Mouse (Mus musculus) ES-E14 (cell line): ENCODE measurements around the gene Asgr1. TPM values are rescaled to one million over a fixed set of nuclear protein-coding genes. Genes with fewer than 3 reads are reported as not detected.

ENCODE experiments used
- DNase-seq: peaks from one replicate; pipeline ENCODE4 v3.0.0-alpha.2; 2013; ENCODE audit warnings: low read depth, low spot score
- H3K27ac ChIP-seq: 2 replicates; pipeline ENCODE4 v1.5.1; 2012; ENCODE audit warnings: low read depth, mild to moderate bottlenecking, low read length, moderate library complexity, mixed read lengths; ENCODE audit not compliant: poor library complexity, insufficient read depth, severe bottlenecking
- H3K36me3 ChIP-seq: 2 replicates; pipeline ENCODE4 v1.6.1; 2012; ENCODE audit warnings: mild to moderate bottlenecking, low read length, moderate library complexity, mixed read lengths; ENCODE audit not compliant: control insufficient read depth, poor library complexity, insufficient read depth, severe bottlenecking
- H3K4me1 ChIP-seq, 2 experiments: fragments of 150-350 bp in 1 of 2; sonication (generic) in 1 of 2; 2 replicates each; pipeline ENCODE4 v1.6.1; 2012; ENCODE audit warnings: low read length in 2 of 2, mild to moderate bottlenecking in 1 of 2, mixed read lengths in 1 of 2; ENCODE audit not compliant: control insufficient read depth in 2 of 2, insufficient read depth in 2 of 2, poor library complexity in 1 of 2
- H3K4me3 ChIP-seq, 2 experiments: fragments of 150-350 bp in 1 of 2; sonication (generic) in 1 of 2; 2 replicates each; pipeline ENCODE4 v1.5.1; 2012; ENCODE audit warnings: low read length in 2 of 2, low read depth in 1 of 2, mild to moderate bottlenecking in 1 of 2, mixed read lengths in 1 of 2; ENCODE audit not compliant: insufficient read depth in 1 of 2, poor library complexity in 1 of 2, severe bottlenecking in 1 of 2
- H3K9ac ChIP-seq: 2 replicates; pipeline ENCODE4 v1.6.1; 2012; ENCODE audit warnings: low read depth, mild to moderate bottlenecking, low read length, mixed read lengths; ENCODE audit not compliant: poor library complexity, insufficient read depth, severe bottlenecking
- H3K9me3 ChIP-seq: fragments of 150-350 bp; sonication (generic); 2 replicates; pipeline ENCODE4 v1.6.1; 2012; ENCODE audit warnings: low read depth, mild to moderate bottlenecking, low read length; ENCODE audit not compliant: control insufficient read depth, insufficient read depth
- CHD2 ChIP-seq: IDR thresholded peaks from 2 replicates; pipeline ENCODE4 v1.6.1; 2014; ENCODE audit warnings: mild to moderate bottlenecking, low read depth, low read length, inconsistent platforms
- HCFC1 ChIP-seq: IDR thresholded peaks from 2 replicates; pipeline ENCODE4 v1.6.1; 2012; ENCODE audit warnings: low read length, inconsistent platforms, borderline replicate concordance; ENCODE audit not compliant: insufficient read depth
- MAFK ChIP-seq: IDR thresholded peaks from 2 replicates; pipeline ENCODE4 v1.6.1; 2014; ENCODE audit warnings: mild to moderate bottlenecking, low read depth, low read length, inconsistent platforms; ENCODE audit not compliant: insufficient read depth
- ZC3H11A ChIP-seq: IDR thresholded peaks from 2 replicates; pipeline ENCODE4 v1.6.1; 2012; ENCODE audit warnings: low read depth, mild to moderate bottlenecking, inconsistent platforms, low read length, borderline replicate concordance
- ZNF384 ChIP-seq: IDR thresholded peaks from 2 replicates; pipeline ENCODE4 v1.6.1; 2012; ENCODE audit warnings: low read depth, low read length, inconsistent platforms
- in situ Hi-C, 2 experiments: fragments of 600-800 bp; cut with MboI; formaldehyde crosslinking; loops; one replicate each; pipeline ENCODE4 v1.15.1; 2025; ENCODE audit warnings: low sequenced_read_pairs in 2 of 2, inconsistent platforms in 1 of 2; ENCODE audit not compliant: unreplicated experiment in 2 of 2
- total RNA-seq: library from RNA; depleted of rRNA; stranded (reverse); fragments of 300-350 nt; gene quantifications from 2 replicates; pipeline ENCODE4 v1.2.3, GENCODE M21; 2012

Asgr1 gene
- total RNA-seq, 1 experiment = 0.58 TPM

DNA sequence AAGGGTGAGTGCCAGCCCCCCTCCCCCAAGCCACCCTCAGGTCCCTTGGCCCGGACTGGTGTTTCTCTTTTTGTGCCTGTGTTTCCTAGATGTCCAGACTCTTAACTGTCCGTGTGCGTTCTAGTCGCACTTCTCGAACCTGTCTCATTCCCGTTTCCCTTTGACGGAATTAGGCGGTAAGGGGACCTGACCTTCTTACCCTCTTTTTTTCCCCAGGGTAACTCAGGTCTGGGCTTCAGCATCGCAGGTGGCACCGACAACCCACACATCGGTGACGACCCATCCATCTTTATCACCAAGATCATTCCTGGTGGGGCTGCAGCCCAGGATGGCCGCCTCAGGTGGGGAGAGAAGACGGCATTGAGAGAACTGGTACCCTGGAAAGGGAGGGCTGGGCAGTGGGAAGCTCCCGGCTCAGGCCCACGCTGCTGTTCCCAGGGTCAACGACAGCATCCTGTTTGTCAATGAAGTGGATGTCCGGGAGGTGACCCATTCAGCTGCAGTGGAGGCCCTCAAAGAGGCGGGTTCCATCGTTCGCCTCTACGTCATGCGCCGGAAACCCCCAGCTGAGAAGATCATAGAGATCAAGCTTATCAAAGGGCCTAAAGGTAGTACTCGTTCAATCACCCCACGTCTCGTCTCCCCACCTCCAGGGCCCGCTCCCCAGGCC is 23.1 kb upstream of the Asgr1 start:
- in situ Hi-C loops = no loop called here
- H3K9me3 ChIP-seq = no peaks in the 10 kb centered on the region
- TF ChIP-seq ZC3H11A = no peak
- TF ChIP-seq ZNF384 = no peak
- no peak for TF ChIP-seq HCFC1
- no peak for TF ChIP-seq CHD2
- H3K4me3 ChIP-seq = no peak overlapping the region
- peaks cover 8% of the 10 kb centered on the region; the same call in 1 of the 2 replicates for H3K36me3 ChIP-seq
- no peak overlapping the region for H3K9ac ChIP-seq
- H3K4me1 ChIP-seq = peaks cover 0 to 11% of the 10 kb centered on the region in 2 experiments; a peak in 2 of 4 replicates
- no peak for DNase-seq
- no peak overlapping the region for H3K27ac ChIP-seq

DNA sequence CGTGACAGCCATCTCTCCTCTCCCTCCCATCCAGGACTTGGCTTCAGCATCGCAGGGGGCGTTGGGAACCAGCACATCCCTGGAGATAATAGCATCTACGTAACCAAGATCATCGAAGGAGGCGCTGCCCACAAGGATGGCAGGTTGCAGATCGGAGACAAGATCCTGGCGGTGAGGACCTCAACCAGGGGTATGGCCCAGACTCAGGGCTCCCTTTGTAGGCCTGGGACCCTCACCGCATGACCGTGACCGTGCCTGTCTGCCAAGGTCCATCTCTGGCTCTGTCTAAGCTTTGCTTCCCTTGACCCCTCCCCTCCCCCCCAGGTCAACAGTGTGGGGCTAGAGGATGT is 22.6 kb upstream of the Asgr1 start:
- DNase-seq = no peak
- in situ Hi-C loops = no loop called here
- no peak overlapping the region for H3K27ac ChIP-seq
- H3K4me3 ChIP-seq = no peak overlapping the region
- TF ChIP-seq ZNF384 (no peak), HCFC1 (no peak), ZC3H11A (no peak), CHD2 (no peak), MAFK (no peak)
- H3K36me3 ChIP-seq = peaks cover 8% of the 10 kb centered on the region; the same call in 1 of the 2 replicates
- peaks cover 0 to 7% of the 10 kb centered on the region in 2 experiments; a peak in 2 of 4 replicates for H3K4me1 ChIP-seq
- no peaks in the 10 kb centered on the region for H3K9me3 ChIP-seq
- no peak overlapping the region for H3K9ac ChIP-seq

DNA sequence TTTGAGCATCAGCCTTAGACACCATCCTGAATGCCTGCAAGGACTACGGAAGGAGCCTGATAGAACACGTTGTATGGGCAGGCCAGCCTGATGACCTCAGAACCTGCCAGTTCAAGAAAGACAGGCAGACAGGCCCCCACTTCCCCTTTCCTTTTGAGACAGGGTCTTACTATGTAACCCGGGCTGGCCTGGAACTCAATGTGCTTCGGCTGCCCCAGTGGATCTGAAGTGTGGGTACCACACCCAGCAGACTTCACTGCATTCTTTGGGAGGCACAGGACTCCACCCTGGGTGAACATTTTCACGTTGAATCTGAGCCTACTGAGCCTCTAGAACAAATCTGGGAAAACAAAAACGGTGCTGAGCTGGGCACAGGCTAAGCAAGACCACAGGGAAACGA is 15.7 kb upstream of the Asgr1 start:
- TF ChIP-seq MAFK = no peak
- in situ Hi-C loops = no loop called here
- H3K4me3 ChIP-seq = no peak overlapping the region
- H3K9ac ChIP-seq = no peak overlapping the region
- no peak overlapping the region for H3K27ac ChIP-seq
- H3K4me1 ChIP-seq = 0 out of 4 replicates have a peak, but pooled peaks cover 0 to 5% of the 10 kb centered on the region in 2 experiments
- H3K36me3 ChIP-seq = 0 out of 2 replicates have a peak, but pooled peaks cover 3% of the 10 kb centered on the region
- no peak for DNase-seq
- H3K9me3 ChIP-seq = no peaks in the 10 kb centered on the region

DNA sequence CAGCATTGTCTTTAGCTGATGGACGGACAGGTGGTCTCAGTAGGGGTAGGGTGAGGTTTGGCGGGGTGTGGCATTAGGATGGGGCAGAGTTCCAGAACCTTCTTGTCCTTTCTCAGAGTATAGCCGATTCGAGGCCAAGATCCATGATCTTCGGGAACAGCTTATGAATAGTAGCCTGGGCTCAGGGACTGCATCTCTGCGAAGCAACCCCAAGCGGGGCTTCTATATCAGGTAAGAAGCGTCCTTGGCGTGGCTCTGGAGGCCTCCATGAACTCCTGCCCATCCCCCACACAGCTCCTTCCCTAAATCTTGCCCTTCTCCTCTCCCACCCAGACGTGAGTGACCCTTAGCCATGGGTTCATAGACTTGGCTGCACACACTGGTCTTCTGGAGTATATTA is 14.3 kb upstream of the Asgr1 start:
- DNase-seq = no peak
- no peak overlapping the region for H3K4me3 ChIP-seq
- in situ Hi-C loops = no loop called here
- H3K9me3 ChIP-seq = no peaks in the 10 kb centered on the region
- TF ChIP-seq ZNF384 (no peak), ZC3H11A (no peak), CHD2 (no peak), HCFC1 (no peak), MAFK (no peak)
- no peak overlapping the region for H3K9ac ChIP-seq
- no peak overlapping the region for H3K27ac ChIP-seq
- H3K4me1 ChIP-seq = peaks cover 0 to 9% of the 10 kb centered on the region in 2 experiments; a peak in 1 of 4 replicates
- H3K36me3 ChIP-seq = 0 out of 2 replicates have a peak, but pooled peaks cover 3% of the 10 kb centered on the region

DNA sequence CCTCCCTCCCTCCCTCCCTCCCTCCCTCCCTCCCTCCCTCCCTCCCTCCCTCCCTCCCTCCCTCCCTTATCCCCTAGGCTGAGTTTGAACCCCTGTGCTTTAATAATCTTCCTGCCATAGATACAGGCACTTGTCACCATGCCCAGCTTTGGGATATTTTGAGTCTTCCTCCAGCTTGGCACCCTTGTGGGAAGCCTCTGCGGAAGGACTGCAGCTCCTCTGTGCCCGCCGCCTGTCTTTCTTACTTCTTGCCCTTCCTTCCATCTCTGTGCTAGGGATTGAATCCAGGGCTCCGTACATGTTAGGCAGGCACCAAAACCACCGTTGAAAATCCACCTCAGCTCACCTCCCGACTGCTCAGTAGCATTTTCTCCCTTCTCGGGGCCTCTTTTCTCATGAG is 13.7 kb upstream of the Asgr1 start:
- no peaks in the 10 kb centered on the region for H3K9me3 ChIP-seq
- H3K4me1 ChIP-seq = peaks cover 0 to 9% of the 10 kb centered on the region in 2 experiments; a peak in 1 of 4 replicates
- no peak for DNase-seq
- in situ Hi-C loops = no loop called here
- H3K27ac ChIP-seq = no peak overlapping the region
- H3K36me3 ChIP-seq = 0 out of 2 replicates have a peak, but pooled peaks cover 3% of the 10 kb centered on the region
- no peak overlapping the region for H3K4me3 ChIP-seq
- H3K9ac ChIP-seq = no peak overlapping the region
- TF ChIP-seq CHD2 = no peak
- no peak for TF ChIP-seq HCFC1
- TF ChIP-seq ZC3H11A = no peak
- TF ChIP-seq ZNF384 = no peak
- TF ChIP-seq MAFK = no peak
